Mouse (Mus musculus) inflammation-experienced regulatory T-cells, adult 6 months (primary cell): ENCODE data around the gene Acsm1. TPM values are rescaled to one million over a fixed set of nuclear protein-coding genes. Genes with fewer than 3 reads are reported as not detected.
"Not testable (repeated sequence)": the region's sequence is repeated elsewhere in the genome, so short reads cannot be mapped to it uniquely, and the experiment has no call there.

Experiments used
- ATAC-seq: one replicate; pipeline ENCODE4 v1.8.0; 2017
- polyA plus RNA-seq, 3 experiments: library from polyadenylated mRNA; unstranded; fragments of 100-300 nt; shearing (Covaris generic); gene quantifications; one replicate each; pipeline ENCODE4 v1.2.1; 2017

The Acsm1 gene
- not detected for polyA plus RNA-seq

DNA sequence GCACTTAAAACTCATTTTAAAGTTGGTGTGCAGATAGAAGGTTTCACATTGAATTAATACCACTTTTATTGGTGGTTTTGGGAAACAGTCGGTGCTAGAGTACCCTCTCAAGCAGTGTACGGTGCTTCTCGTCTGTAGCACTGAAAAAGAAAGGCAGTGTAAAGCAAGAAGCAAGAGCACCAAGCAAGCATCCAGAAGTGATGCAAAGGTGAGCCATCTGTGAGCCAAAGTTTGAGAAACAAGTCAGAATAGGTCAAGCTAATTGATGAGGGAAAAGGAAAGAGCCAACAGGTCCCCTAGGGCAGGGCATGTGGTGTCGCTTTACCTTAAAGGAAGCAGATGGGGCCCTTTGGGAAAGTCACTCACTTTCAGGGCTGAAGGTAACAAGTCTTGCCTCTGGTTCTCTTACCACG is at the start of gene Acsm1:
TSS of gene Acsm1 (plus strand) at position 363 of the 413 bp plus-strand sequence.
- ATAC-seq: no peak

DNA sequence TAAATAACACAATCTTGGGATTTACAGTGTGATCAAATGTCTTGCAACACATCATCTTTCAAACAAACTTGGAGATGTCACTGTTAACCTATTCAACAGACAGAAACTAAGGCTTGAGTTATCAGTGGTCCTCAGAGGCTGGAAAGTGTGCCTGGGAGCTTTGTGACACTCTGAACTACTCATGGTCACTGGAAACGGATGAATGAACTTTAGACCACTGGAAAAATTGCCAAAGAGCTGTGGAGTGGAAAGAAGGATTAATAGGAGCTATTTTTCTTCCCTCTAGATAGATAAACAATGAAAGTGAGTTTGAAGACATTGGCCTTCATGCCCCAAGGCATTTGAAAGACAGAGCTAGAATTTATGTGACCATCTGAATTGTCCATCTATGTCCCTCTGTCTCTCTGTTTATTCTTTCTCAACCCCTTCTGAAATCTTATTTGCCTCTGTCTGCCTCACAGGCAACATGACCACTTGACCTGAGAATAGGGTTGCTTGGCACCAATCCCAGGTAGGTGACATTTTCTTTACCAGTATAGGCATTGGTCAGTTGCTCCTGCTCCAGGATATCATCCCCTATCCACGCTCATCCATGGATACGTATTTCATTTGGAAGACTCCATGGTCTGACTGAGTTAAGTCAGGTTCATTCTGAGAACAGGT is 46.9 kb upstream of the Acsm1 start:
- no peak for ATAC-seq

DNA sequence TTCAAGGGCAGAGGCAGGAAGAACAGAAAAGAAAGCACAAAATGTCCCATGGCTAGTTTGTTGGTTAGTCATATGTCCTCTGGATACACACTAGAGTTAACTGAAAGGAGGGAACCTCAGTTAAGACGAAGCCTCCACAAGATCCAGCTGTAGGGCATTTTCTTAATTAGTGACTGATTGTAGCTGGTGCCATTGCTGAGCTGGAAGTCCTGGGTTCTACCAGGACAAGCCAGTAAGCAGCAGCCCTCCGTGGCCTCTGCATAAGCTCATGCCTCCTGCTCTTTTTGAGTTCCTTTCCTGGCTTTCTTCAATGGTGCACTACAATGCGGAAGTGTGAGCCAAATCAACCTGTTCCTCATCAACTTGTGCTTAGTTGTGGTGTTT is 46.4 kb upstream of the Acsm1 start:
- no peak for ATAC-seq

DNA sequence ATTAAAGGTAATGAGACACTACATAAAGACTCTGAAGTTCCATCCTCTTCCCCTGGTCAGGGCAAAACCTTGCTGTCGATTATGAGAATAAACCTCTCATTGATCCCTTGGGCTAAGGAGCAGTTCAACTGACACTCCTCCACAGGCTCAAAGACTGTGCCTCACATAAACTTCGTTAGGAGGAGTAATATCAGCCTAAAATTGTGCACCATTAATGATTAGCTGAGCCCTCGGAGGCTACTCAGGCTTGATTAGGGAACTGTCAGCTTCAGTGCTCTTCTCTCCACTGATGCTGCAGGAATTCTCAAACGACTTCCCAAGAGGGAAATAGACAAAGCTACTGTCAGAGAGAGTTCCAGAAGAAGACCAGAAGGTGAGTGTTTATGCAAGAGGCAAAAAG is 45.4 kb upstream of the Acsm1 start:
- no peak for ATAC-seq

DNA sequence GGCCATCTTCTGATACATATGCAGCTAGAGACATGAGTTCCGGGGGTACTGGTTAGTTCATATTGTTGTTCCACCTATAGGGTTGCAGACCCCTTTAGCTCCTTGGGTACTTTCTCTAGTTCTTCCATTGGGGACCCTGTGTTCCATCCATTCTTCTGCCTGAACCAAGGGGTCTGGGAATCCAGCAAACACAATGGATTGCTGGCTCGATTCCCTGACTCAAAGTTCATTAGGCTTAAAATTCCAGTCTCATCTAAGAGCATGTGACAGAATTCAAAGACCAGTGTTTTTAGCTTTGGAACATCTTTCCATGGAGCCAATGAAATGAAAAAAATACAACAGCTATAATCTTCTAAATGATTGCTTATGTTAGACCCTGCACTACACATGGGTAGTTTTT is 44.4 kb upstream of the Acsm1 start:
- not testable (repeated sequence) for ATAC-seq

DNA sequence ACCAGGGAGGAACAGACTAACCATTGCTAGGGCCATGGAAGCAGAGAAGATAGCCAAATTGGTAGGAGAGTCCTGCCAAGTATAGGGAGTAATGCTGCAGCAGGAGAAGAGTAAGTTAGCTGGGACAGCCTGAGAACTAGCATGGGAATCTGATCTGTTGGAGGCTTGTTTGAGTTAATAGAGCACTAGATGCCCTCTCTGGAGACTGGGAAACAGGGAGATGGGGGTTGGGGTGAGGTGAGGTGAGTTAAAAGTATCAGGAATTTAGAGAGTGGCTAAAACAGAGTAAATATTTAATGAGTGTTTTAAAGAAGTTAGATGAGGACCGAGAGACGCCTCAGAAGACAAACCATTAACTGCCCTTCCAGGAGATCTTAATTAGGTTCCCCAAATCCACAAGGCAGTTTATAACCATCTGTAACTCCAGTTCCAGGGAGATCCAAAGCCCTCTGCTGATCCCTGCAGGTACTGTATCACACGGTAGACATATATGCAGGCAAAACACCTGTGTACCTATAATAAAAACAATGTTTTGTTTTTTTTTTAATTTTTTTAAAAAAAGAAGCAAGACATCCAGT is 12.2 kb upstream of the Acsm1 start:
- no peak for ATAC-seq

DNA sequence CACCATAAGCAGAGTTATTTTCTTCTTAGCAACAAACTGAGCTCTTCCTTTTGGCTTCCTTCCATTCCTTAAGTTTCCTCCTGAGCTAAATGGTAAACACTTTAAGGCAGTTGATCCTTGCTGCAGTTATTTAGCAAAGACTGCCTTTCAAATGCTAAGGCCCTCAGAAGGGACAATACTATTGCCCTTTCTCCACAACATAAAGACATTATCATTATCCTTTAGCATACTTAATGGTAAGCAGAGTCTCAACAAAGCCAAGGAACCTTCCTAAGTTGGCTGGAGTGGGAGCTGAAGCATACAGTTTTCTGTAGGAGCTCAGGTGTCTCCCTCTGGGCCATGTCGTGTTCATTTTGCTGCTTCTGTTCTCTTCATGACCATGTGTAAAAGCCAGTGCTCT is 11.5 kb upstream of the Acsm1 start:
- no peak for ATAC-seq

DNA sequence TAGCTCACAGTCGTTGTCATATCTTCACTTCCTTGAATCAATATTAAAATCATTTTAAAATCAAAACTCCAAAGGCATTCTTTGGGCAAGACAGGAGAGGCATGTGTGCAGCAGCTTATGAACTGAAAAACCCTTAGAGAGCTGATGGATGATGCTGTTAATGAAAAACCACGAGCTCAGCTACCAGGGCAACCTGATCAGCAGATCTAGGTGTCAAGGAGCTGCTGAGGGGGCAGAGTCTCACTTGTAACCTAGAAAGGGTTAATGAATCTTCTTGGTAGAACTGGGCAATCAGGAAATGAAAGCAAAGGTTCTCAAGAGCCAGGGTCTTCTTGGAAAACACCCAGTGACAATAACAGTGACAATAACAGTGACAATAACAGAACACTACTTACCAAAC is 10.3 kb upstream of the Acsm1 start:
- ATAC-seq: no peak

DNA sequence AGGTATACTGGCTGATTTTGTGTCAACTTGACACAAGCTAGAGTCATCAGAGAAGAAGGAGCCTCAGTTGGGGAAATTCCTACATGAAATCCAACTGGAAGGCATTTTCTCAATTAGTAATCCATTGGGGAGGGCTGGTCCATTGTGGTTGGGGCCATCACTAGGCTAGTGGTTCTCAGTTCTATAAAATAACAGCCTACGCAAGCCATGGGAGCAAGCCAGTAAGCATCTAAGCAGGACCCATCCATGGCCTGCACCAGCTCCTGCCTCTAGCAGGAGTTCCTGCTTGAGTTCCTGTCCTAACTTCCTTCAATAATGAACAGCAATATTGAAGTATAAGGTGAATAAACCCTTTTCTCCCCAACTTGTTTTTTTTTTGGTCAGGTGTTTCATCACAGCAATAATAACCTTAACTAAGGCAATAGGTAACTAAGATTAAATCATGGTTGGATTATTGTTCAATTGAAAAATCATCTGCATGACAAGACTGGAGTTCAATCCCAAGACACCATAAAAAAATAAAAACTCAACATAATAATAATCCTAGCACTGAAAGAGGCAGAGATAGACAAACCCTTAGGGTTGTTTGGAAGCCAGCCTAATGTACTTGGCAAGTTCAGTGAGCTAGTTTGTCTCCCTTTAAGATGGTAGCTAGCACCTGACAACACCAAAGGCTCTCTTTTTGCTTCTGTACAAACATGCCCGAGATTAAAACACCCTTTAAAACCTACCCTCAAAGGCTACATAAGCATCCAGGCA is 5.5 kb upstream of the Acsm1 start:
- no peak for ATAC-seq

DNA sequence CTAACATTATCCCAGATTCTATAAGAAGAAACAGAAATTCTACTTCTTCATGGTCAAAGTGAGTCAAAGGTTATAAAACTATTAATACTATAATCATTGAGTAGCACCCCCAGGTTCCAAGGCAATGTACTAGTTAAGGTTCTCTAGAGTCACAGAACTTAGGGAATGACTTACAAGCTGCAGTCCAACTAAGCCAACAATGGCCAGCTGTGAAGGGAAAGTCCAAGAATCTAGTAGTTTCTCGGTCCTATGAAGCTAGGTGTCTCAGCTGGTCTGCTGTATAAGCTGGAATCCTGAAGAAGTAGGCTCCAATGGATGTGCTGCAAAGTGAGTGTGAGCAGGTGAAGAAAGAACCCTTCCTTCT is 4.9 kb upstream of the Acsm1 start:
- ATAC-seq: no peak

DNA sequence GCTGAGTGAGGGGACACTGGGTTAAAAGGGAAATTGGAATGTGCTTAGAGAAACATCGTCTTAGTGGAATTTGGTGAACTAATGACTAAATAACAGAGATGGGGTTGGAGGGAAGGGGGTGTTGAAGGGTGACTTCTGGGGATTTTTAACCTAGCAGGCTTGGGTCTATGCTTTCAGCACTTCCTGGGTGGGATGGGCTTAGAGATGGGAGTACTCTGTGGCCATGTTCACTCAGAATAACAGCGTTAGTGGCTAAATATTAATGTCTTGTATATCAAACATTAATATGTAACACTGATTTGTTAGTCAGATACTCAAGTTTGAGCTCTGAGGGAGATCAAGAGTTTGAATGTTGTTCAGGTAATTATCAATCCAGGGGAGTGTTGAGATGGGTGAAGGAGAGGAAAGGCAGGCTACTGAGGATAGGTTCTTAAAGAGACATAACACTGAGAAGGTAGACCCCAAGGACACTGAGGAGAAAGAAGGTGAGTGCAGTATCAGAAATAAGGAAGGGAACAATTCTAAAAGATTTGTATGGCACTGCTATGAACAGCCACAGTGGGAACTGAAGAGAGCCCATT is 1.8 kb upstream of the Acsm1 start:
- no peak for ATAC-seq

DNA sequence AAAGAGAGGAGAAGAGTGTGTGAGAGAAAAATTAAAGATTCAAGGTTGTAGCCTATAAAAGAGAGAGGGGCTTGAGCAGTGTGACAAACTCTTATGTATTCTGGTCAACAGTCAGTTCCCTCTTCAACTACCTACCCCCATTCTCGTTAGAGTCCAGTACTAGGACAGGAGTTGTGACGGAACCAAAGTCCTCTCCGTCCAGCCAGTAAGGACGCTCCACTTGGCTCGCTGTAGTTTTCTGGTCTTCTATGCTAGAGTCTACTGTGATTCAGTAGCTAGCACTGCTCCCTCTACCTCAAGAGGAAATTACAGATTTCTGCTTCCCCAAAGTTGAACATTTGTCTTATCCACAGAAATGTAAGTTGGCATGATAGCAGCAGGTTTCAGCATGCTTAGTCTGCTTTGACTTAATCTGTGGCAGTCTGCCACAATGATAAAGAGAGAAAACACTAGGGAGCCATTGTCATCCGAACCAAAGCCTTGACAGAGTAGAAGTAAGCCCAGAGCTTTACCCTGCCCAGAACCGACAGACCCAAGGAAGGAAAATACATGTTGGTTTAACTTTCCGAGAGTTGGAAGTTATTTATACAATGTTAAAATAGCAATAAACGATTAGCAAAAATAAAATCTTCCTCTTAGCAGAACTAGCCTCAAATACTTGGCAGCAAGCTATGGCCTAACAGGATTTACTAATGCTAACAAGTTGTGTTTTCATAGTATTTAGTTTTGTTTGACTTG is 731 bp upstream of the Acsm1 start:
- ATAC-seq: no peak

DNA sequence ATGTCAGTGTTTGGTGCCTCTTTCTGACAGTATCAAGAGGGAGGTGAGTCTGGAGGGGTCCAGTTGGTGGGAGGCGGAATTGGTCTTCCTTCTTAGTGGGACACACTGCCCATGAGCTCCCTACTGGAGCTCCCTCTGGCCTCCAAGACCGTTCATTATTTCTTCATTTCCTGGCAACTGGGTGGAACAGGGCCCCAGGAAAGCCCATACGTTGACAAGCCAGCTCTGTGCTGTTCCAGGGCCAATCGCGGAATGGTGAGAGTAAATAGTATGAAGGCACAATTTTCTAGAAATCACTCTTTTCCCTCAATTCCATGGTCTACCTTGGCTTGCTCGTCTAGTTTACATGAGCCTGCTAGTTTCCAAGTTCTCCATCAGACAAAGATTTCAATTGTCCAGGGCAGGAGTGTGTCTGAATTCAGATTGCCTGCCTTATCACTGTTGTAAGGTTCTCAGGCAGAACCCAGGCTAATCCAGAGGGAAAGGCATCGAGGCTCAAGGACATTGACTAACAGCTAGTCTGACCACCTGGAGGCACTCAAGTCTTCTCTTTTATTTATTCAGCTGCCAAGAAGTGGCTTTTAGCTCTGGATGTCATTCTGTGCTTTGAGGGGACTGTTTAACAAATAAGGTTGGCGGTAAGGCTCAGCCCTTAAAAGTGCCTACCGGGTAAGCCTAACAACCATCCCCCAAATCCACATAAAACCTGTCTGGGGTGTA is 1.1 kb downstream of the Acsm1 start:
- no peak for ATAC-seq

DNA sequence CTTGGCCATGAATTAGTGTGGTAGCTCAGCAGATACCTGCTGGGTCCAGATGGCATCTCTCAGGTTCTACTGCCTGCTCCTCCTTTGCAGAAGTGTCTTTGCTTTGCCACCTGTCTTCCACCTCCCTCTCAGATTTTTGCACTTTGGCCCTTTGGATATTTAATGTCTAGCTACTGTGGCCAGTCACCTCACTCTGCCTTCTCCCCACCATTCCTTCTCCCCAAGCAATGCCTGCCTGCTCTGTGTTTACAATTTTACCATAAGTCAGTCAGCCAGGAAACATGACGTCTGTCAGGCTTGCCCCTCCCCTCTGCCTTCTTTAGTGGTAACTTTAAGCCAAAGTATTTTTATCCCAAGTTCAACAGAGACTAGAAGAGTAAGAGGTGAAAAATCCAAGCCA is 9.7 kb downstream of the Acsm1 start:
- ATAC-seq: no peak

DNA sequence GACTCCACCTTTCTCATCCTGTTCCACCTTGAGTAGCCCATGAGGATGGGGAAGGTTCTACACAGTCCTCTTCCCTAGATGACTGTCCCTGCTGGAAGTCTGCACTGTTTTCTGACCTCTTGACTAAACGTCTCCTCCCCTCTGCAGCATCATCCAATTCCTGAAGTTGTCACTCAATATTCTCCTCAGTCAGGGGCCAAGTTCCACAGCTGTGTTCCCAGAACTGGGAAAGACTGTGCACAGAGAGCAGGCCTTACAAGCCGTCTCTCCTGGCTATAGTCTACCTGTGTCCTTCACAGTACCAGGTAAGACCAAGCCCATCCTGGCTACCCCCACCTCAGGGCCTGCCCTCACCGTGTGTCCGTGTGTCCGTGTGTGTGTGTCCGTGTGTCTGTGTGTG is 10.8 kb downstream of the Acsm1 start:
- no peak for ATAC-seq

DNA sequence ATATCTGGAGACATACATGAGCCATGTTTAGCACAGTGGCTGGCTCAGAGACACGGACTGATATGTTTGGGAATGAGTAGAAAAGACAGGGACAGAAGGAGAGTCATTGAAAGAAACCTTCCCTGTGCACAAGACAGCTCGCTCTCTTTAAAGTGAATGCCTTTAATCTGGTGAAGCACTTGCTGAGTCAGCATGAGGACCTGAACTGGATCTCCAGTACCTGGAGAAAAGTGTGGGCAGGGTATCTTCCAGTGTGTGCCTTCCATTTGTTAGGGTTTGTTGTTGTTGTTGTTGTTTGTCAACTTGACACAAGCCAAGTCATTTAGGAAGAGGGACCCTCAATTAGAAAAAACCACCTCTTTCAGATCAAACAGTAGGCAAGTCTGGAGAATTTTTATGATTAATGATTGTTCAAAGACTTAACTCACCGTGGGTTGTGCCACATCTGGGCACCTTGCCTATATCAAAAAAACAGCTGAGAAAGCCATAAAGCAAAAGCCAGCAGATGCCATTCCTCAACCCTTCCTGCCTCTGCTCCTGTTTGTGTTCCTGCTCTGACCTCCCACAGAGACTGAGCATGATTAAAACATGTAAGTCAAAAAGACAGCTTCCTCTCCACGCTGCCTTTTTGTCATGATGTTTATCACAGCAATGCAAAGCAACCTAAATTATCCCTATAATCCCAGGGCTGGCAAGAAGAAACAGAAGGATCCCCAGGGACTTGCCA is 11.5 kb downstream of the Acsm1 start:
- no peak for ATAC-seq

DNA sequence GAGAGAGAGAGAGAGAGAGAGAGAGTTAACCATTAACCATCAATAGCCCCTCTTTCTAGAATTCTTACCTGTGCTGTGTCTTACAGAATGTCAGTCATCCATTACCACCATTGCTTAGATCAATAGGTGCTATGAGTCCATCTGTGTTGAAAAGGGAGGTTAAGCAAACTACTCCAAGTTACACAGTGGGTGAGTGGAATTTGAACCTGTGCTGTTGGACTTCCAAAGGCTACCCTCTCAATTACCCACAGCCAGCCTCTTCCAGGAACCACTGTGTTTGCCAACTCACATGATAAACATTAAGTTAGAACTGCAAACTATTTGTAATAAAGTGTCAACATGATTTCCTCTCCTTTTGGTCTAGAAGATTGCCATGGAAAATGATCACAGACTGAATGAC is 13.3 kb downstream of the Acsm1 start:
- no peak for ATAC-seq

DNA sequence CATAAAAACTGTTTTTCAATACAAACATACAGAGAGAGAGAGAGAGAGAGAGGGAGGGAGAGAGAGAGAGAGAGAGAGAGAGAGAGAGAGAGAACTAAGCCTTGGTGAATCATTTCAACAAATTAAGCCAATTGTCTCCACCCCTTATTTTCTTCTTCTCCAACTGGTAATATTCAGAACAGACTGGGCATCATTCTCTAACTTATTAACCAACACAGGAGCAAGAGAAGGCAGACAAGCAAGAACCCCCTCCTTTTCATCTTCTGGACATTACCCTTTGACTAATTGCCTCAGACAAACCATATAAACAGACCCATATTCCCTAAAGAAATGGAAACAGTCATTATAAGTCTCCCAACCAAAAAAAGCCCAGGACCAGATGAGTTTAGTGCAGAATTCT is 31.9 kb downstream of the Acsm1 start:
- no peak for ATAC-seq

DNA sequence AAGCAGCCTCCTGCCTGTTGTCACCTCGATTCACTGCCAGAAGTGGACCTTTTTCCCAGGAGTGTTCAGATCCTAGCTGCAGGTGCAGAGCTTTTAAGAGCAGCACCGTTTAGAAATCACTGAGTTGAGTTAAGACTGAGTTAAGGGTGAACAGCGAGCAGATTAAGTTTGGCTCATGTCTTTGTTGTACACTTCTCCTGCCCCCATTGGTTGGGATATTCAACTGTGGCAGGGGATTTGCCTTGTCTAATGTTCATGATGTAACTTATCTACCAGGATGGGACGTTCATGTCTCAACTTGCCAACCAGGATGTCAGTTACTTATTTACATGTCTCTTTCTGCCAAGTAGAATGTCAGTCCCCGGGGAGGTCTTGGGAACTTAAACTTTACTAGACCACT is 35.5 kb downstream of the Acsm1 start:
- no peak for ATAC-seq

DNA sequence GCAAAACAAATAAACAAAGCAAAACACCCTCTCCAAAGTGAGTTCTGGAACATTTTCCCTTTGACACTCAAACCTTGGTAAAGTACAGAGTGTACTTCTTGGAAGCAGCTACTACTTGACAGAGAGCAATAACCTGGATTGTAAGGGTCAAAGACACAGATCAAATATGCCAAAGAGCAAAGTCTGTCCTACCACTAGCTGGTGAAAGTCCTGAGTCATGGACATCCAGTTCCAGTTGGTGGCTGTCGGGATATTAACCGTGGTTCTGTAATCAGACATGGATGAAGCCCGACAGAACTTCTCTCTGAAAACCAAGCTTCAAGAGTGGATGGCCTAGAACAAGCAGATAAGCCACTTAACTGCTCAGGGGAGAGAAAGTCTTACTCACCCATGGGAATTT is 61.1 kb downstream of the Acsm1 start:
- no peak for ATAC-seq

DNA sequence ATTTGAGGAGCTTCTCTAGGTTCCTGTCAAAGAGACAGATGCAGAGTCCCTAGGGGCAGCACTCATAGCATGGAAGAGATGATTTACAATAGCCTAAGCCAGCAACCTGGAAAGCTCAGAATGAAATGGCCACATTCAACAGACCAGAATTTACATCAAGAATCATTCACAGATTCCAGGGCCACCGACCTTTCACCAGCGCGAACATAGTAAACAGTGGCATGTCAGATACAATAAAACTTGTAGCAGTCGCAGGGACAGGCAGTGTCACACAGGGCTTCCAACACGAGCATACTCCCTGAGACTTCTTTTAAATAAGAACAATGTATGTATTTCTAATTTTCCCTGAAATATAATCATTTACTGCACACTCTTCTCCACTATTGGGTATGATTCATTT is 63.6 kb downstream of the Acsm1 start:
- ATAC-seq: no peak

DNA sequence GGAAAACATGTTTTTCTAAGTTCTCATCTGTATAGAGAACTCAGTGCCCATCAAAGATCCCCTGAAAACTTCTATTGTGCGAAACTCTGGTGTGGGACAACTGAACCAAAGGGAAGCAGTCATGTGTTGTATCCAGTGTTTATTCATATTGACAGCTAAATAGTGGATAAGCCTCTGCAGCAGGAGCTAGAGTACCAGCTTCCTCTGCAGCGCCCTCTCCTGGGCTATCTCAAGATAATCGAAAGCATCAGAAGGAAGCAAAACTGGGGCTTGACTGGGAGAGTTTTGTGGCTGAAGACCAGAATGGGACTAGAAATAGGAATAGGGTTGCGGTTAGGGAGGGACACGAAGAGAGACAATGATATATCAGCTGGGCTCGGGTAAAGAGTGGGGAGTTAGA is 64.1 kb downstream of the Acsm1 start:
- ATAC-seq: no peak
